Mouse (Mus musculus) activated CD4-positive, CD25-positive, alpha-beta regulatory T cell (primary cell): ENCODE results near the gene 1700080E11Rik. TPM values are rescaled to one million over a fixed set of nuclear protein-coding genes. Genes with fewer than 3 reads are reported as not detected.

Experiments
- polyA plus RNA-seq, 2 experiments: library from polyadenylated mRNA; unstranded; fragments of 100-300 nt; shearing (Covaris generic); gene quantifications; one replicate each; pipeline ENCODE4 v1.2.1; 2017

1700080E11Rik gene
- polyA plus RNA-seq, result not detected

GRCm38 (mm10) chr9:105144992-105145391 lies at the start of gene 1700080E11Rik:
Gene 1700080E11Rik, minus strand, starts transcription at chr9:105145092.

GRCm38 (mm10) chr9:105131253-105132001 lies 13.5 kb downstream of the 1700080E11Rik start, which contains the start of gene Nudt16:
Gene Nudt16, minus strand, starts transcription at chr9:105131824.

Other genes starting within 250 kb of the 1700080E11Rik start
- 10 to 100 TPM; 70.3 to 70.8 TPM for gene Mrpl3, start 91.9 kb downstream of the 1700080E11Rik start, polyA plus RNA-seq
- gene Nudt16, start 13.3 kb downstream of the 1700080E11Rik start, polyA plus RNA-seq, result 10 to 100 TPM; 40.0 to 55.9 TPM